Mouse (Mus musculus): ENCODE results near the gene Aqp5. TPM values are rescaled to one million over a fixed set of nuclear protein-coding genes. Genes with fewer than 3 reads are reported as not detected.

The Aqp5 gene
- polyA plus RNA-seq, 1 experiment from 2014 or later = 1.00 TPM

DNA sequence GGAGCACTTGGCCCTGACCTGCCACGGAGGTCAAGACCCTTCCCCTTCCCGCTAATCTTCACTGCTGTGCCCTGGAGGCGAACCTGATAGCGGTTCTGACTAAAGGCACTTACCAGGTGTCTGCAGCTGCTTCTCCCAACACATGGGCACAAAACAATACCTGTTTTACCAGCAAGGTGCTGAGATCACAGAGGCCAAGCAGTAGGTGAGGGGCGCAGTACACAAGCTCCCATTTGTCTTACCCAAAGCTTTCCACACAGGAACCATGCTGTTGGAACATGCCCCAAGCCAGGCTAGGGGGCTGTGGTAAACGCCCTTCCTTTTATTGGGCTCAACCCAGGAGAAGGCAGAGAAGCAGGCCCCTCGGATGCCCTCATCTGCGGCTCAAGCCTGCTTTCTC, 7.0 kb downstream of the Aqp5 start:
- Histone ChIP-seq H3K27ac (replicated peaks) (no peak overlapping the region), H3K4me2 (no peak overlapping the region), H3K27me3 (replicated peaks) (peaks cover 28% of the 10 kb centered on the region), H3K36me3 (no peaks in the 10 kb centered on the region), H3K9me3 (replicated peaks) (no peaks in the 10 kb centered on the region), H3K9ac (replicated peaks) (no peak overlapping the region), H3K4me1 (peaks cover 37% of the 10 kb centered on the region), H3K4me3 (replicated peaks) (no peak overlapping the region)
- 59% methylated on average over 8 of the region's 8 CpGs for WGBS
- ATAC-seq (ENCODE audit: low FRiP score) = no peak

DNA sequence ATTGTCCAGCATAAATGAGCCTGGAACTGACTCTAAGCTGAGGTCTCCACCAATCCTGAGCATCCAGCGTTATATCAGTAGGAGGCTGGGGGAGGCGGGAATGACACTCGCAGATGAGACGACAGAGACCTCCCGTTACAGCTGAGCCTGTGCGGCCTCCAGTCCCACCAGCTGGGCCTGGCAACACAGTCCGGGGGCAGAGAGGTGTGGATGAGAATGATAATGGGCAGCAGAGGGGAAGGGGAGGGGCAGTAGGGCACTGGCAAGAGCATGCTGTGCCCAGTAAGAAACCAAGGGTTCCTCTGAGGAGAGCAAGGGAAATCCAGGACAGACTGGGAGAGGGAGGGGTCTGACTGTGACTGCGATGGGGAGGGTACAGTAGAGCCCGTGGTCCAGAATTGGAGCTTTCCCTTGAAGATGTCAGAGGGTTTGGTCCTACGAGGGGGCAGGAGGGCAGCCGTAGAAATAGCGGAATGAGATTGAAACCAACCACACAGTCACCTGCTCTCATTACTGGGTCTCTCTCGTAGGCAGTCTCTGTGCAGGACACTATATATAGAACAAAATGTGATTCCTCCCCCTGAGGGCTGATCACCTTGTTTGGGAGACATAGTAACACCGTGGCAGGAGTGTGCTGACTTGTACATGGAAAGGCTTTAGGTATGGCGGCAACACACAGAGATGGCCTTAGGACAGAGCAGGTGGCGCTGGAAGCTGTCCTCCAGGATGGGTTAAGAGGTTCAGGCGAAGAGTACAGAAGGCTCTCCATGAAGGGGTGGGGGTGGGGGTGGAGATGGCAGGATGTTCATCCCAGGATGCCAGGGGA, 8.9 kb downstream of the Aqp5 start:
- H3K27ac ChIP-seq (replicated peaks) = peak overlapping the region; percentile 13; the same call in 1 of the 2 replicates
- ATAC-seq (ENCODE audit: low FRiP score) = no peak
- H3K4me1 ChIP-seq = peaks cover 39% of the 10 kb centered on the region
- 42% methylated on average over 17 of the region's 17 CpGs for WGBS
- peak overlapping the region; percentile 20; the same call in 1 of the 2 replicates for H3K9ac ChIP-seq (replicated peaks)
- 0 out of 2 replicates have a peak overlapping the region, but pooled peaks have one; percentile 9 for H3K4me2 ChIP-seq
- H3K9me3 ChIP-seq (replicated peaks) = no peaks in the 10 kb centered on the region
- H3K4me3 ChIP-seq (replicated peaks) = no peak overlapping the region
- H3K36me3 ChIP-seq = no peaks in the 10 kb centered on the region
- peaks cover 14% of the 10 kb centered on the region for H3K27me3 ChIP-seq (replicated peaks)

DNA sequence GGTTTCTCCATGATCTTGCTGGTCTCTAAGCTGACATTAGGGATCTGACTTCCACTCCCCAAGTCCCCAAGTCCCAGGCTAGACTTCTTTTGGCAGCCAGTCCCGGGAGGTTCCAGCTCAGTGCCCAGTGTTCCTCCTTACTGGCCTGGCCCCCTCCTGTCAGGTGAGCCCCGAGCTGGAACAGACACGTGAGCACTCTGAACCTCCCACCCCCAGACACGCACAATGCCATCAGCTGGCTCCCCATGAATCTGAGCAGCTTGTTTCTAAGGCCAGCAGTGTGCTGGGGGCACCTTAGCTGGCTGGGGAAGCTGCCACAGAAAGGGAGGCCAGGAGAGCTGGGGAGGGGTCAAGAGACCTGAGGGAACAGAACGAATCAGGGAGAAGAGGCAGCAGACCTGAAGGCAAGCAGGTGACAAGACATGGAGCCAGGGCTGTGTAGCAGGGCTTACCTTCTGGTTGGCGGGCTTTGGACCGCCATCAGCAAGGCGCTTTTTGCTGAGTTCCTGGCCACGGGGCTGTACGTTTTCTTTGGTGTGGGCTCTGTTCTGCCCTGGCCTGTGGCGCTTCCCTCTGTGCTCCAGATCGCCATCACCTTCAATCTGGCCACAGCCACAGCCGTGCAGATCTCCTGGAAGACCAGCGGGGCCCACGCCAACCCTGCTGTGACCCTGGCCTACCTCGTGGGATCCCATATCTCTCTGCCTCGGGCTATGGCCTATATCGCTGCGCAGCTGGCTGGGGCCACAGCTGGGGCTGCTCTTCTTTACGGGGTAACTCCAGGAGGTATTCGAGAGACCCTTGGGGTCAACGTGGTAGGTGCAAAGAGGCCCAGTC, 10.6 kb downstream of the Aqp5 start, which contains the start of gene Aqp6:
Gene Aqp6, plus strand, starts transcription at position 415 of the 837 bp plus-strand sequence.
- Histone ChIP-seq H3K9me3 (replicated peaks) (no peaks in the 10 kb centered on the region), H3K4me3 (replicated peaks) (no peak within 1 kb of the TSS), H3K4me2 (no peak within 1 kb of the TSS), H3K27me3 (replicated peaks) (no peaks in the 10 kb centered on the region), H3K4me1 (peaks cover 46% of the 10 kb centered on the region), H3K27ac (replicated peaks) (peak within 1 kb of the TSS; percentile 48; the same call in 1 of the 2 replicates), H3K36me3 (no peaks in the 10 kb centered on the region), H3K9ac (replicated peaks) (no peak within 1 kb of the TSS)
- 47% methylated on average over 22 of the region's 22 CpGs for WGBS
- no peak for ATAC-seq (ENCODE audit: low FRiP score)

DNA sequence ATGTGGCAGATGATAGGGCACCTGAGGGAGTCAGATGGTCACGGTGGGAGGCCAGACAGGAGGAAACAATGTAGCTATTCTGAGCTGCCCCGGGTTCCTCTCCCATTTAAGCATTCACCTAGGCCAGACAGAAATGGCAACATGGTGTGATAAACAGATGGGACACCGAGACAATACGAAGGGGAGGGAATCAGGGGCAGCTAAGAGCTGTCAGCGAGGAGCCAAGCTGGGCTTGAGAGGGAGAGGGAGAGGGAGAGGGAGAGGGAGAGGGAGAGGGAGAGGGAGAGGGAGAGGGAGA, 11.2 kb downstream of the Aqp5 start:
- Histone ChIP-seq H3K4me2 (no peak overlapping the region), H3K9ac (replicated peaks) (no peak overlapping the region), H3K4me1 (peaks cover 48% of the 10 kb centered on the region), H3K4me3 (replicated peaks) (no peak overlapping the region), H3K27ac (replicated peaks) (no peak overlapping the region), H3K36me3 (no peaks in the 10 kb centered on the region), H3K27me3 (replicated peaks) (no peaks in the 10 kb centered on the region), H3K9me3 (replicated peaks) (no peaks in the 10 kb centered on the region)
- no peak for ATAC-seq (ENCODE audit: low FRiP score)
- WGBS = 23% methylated on average over 5 of the region's 5 CpGs

DNA sequence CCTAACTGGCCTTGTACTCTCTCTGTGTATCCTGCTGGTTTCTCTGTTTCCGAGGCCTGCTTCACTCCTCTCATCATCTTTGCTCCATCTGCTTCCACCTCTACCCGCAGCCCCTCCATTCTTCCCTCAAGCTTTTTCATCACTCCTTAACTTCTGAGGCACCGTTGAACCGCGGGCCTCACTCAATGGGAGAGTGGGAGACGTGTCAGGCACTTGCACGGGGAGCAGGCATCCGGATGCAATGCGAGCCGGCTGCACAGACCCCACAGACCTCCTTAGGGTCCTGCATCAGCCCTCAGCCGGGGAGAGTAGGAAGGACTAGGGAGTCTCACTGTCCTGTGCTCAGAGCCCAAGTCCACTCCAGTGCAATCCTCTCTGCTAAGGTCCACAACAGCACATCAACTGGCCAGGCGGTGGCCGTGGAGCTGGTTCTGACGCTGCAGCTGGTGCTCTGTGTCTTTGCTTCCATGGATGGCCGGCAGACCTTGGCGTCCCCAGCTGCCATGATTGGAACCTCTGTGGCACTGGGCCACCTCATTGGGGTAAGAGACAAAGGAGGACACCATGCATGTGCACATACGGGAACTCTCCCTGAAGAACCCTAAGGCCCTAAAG, 11.7 kb downstream of the Aqp5 start:
- Histone ChIP-seq H3K9me3 (replicated peaks) (no peaks in the 10 kb centered on the region), H3K4me3 (replicated peaks) (no peak overlapping the region), H3K36me3 (no peaks in the 10 kb centered on the region), H3K27me3 (replicated peaks) (no peaks in the 10 kb centered on the region), H3K9ac (replicated peaks) (no peak overlapping the region), H3K4me2 (no peak overlapping the region), H3K27ac (replicated peaks) (peak overlapping the region; percentile 48; the same call in 1 of the 2 replicates), H3K4me1 (peaks cover 51% of the 10 kb centered on the region)
- no peak for ATAC-seq (ENCODE audit: low FRiP score)
- WGBS = 64% methylated on average over 17 of the region's 17 CpGs

DNA sequence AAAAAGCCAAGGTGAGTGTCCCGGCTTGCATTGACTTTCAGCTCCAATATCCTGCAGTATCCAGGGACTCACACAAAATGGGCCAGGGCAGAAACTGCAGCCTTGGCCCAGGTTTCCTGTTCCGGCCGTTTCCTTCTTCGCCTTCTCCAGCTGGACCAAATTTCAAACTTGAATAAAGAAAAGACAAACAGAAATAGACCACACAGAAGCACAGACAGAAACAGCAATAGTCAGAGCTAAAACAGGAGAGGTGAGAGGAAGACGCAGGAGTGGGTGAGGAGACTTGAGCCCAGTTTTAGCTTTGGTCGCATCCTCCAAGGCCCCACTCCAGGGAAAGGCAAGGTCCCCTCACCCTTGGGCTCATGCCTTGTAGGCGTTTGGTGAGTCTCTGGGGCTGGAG, 12.6 kb downstream of the Aqp5 start:
- H3K9ac ChIP-seq (replicated peaks) = no peak overlapping the region
- H3K27ac ChIP-seq (replicated peaks) = no peak overlapping the region
- H3K4me1 ChIP-seq = peaks cover 60% of the 10 kb centered on the region
- H3K4me2 ChIP-seq = no peak overlapping the region
- ATAC-seq (ENCODE audit: low FRiP score) = no peak
- H3K27me3 ChIP-seq (replicated peaks) = no peaks in the 10 kb centered on the region
- H3K9me3 ChIP-seq (replicated peaks) = no peaks in the 10 kb centered on the region
- 89% methylated on average over 7 of the region's 7 CpGs for WGBS
- H3K36me3 ChIP-seq = no peaks in the 10 kb centered on the region
- H3K4me3 ChIP-seq (replicated peaks) = no peak overlapping the region

DNA sequence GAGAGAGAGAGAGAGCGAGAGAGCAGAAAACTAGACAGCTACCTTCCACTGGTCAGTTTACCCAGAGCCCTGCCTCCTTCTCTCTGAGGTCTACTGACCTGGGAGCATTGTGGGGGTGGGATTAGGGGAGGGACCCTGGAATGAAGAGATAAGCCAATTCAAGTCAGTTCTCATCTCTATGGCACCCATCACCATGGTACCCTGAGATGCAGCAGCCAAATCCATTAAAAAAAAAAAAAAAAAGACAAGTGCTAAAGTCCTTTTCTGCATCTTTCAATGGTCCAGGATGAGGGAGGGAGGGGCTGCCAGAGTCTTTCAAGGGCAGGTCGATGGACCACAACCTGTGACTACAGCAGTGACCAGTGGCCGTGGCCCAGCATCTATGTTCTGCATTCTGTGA, 15.0 kb downstream of the Aqp5 start:
- no peaks in the 10 kb centered on the region for H3K27me3 ChIP-seq (replicated peaks)
- 68% methylated on average over 3 of the region's 3 CpGs for WGBS
- no peak overlapping the region for H3K9ac ChIP-seq (replicated peaks)
- no peak overlapping the region for H3K27ac ChIP-seq (replicated peaks)
- H3K4me3 ChIP-seq (replicated peaks) = no peak overlapping the region
- no peak overlapping the region for H3K4me2 ChIP-seq
- H3K4me1 ChIP-seq = peaks cover 49% of the 10 kb centered on the region
- no peaks in the 10 kb centered on the region for H3K9me3 ChIP-seq (replicated peaks)
- no peaks in the 10 kb centered on the region for H3K36me3 ChIP-seq
- ATAC-seq (ENCODE audit: low FRiP score) = no peak

DNA sequence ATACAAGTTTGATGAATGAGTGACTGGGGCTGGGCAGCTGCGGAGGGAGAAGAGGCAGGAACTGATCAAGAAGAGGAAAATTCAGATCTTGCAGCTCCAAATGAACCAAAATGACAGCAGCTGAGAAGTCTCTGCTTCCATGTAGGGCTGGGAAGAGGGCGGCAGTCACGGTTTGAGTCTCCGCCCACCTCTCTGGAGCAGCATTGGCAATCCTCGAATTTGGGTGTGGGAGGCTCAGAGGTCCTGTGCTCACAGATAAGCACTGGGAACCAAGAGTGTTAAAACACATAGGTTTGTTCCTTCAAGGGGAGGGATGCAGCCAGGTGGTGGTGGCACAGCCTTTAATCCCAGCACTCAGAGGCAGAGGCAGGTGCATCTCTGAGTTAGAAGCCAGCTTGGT, 15.9 kb downstream of the Aqp5 start:
- no peak overlapping the region for H3K27ac ChIP-seq (replicated peaks)
- no peak overlapping the region for H3K9ac ChIP-seq (replicated peaks)
- no peak overlapping the region for H3K4me3 ChIP-seq (replicated peaks)
- 37% methylated on average over 5 of the region's 5 CpGs for WGBS
- no peaks in the 10 kb centered on the region for H3K9me3 ChIP-seq (replicated peaks)
- no peaks in the 10 kb centered on the region for H3K36me3 ChIP-seq
- no peaks in the 10 kb centered on the region for H3K27me3 ChIP-seq (replicated peaks)
- ATAC-seq (ENCODE audit: low FRiP score) = no peak
- H3K4me2 ChIP-seq = no peak overlapping the region
- H3K4me1 ChIP-seq = peaks cover 48% of the 10 kb centered on the region

DNA sequence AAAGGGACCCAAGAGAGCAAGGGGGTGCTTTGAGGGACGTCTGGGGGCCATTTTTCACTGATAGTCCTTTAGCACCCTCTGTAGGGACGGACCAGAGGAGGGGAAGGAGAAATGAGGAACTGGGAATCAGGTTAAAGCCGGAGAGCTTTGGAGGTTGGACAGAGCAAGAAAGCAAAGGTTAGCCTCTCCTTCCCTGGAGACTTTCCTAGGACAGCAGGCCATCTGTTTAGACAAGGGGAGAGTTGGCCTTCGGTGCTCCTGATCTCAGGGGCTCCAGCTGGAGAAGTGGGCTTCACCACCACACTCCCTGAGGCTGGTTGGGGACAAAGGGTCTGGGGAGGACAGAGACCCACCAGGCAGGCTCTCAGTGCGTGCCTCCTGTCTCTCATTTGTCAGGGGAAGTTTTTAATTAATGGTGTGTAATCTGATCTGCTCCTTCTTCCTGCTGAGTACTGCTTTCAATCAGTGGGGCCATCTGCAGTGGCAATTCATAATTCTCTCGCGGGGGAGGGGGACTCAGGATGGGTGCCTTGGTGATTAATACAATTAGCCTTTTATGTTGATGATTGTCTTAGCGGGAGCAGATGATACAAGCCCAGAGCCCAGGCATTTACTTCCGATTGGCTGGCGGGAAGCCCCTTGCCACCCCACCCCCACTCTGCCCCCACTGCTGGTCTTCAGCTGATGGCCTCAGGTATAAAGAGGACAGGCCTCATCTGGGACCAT, 17.0 kb downstream of the Aqp5 start:
- Histone ChIP-seq H3K4me1 (peaks cover 42% of the 10 kb centered on the region), H3K27me3 (replicated peaks) (no peaks in the 10 kb centered on the region), H3K4me2 (no peak overlapping the region), H3K27ac (replicated peaks) (no peak overlapping the region), H3K9ac (replicated peaks) (no peak overlapping the region), H3K4me3 (replicated peaks) (no peak overlapping the region), H3K9me3 (replicated peaks) (no peaks in the 10 kb centered on the region), H3K36me3 (no peaks in the 10 kb centered on the region)
- ATAC-seq (ENCODE audit: low FRiP score) = 0 out of 2 replicates have a peak, but pooled peaks have one; percentile 28
- 9% methylated on average over 10 of the region's 10 CpGs for WGBS

DNA sequence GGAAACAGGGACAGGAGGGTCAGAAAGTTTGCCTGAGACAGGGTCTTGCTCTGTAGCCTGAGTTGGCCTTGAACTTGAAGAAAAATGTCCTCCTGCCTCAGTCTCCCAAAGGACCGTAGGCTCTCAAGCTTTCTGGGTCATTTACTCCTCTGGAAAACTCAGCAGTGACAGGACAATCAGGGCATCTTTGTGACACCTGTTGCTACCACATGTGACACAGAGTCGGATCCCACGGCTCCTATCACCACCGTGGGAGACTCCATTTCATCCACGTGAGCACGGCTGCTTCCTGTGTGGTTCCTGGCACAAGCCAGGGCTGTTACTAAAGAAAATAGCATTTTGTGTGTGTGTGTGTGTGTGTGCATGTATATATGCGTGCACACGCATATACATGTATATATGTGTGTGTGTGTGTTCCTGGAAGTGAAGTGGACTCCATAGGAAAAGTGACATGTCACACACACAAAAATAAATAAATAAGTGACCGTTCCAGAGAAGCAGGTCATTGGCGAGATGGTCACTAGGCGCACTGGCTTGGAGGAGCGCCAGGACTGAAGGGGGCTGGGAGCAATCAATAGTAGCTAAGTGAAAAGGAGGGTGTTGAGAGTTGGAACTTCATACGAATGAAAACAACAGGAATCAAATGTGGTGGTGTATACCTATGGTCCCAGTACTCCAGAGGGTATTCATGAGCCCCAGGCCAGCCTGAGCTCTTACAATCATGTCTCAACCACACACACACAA, 18.0 kb downstream of the Aqp5 start:
- no peak overlapping the region for H3K4me3 ChIP-seq (replicated peaks)
- H3K9ac ChIP-seq (replicated peaks) = no peak overlapping the region
- H3K36me3 ChIP-seq = no peaks in the 10 kb centered on the region
- peaks cover 40% of the 10 kb centered on the region for H3K4me1 ChIP-seq
- H3K27ac ChIP-seq (replicated peaks) = 0 out of 2 replicates have a peak overlapping the region, but pooled peaks have one; percentile 1
- no peak overlapping the region for H3K4me2 ChIP-seq
- H3K27me3 ChIP-seq (replicated peaks) = no peaks in the 10 kb centered on the region
- no peaks in the 10 kb centered on the region for H3K9me3 ChIP-seq (replicated peaks)
- 69% methylated on average over 13 of the region's 13 CpGs for WGBS
- ATAC-seq (ENCODE audit: low FRiP score) = no peak

Data from neural tube, embryonic 15.5 days (tissue).